Comparison of ENCODE assay signal across 8 mouse cellular contexts in the genomic region with DNA sequence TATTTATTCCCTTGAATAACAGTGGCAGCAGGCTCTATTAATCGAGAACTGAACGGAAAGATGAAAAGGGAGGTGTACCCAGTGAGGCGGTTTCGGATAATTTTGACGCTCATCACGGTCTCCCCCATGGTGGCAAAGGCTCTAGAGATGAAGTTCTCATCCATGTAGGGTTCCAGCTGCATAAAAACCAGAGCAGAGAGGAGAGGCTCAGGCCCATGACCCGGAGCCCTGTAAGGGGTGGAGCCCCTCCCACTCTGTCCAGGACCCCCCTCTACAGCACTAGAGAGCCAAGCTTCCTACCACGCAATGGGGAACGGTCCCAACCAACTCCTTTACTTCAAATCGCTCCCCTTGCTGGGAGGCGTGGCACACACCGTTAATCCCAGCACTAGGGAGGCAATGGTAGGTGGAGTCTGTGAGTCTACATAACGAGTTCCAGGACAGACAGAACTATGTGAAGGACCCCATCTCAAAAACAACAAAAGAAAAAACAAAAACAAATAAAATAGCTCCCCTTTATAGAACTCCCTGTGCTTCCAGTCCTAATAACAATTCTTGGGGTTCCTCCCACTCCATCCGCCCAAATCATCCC. TPM values are rescaled to one million over a fixed set of nuclear protein-coding genes. Genes with fewer than 3 reads are reported as not detected.
DNase-seq lines count a peak whose midpoint lies in the region; ATAC-seq and TF ChIP-seq lines count a peak whose summit lies in the region.

No protein-coding gene starts in this region.

- H3K9me3 ChIP-seq in lung, embryonic 14.5 days (ENCODE audit: low read depth, low read length): no peaks in the 10 kb centered on the region
- no peaks in the 10 kb centered on the region for H3K9me3 ChIP-seq in embryonic facial prominence, embryonic 12.5 days
- H3K9me3 ChIP-seq in intestine, embryonic 16.5 days (ENCODE audit: control insufficient read depth, low read length): no peaks in the 10 kb centered on the region
- H3K9me3 ChIP-seq in neural tube, embryonic 14.5 days (ENCODE audit: control insufficient read depth, low read length): no peaks in the 10 kb centered on the region

- peaks cover 6% of the 10 kb centered on the region; the same call in 1 of the 2 replicates for H3K4me1 ChIP-seq in lung, embryonic 14.5 days (ENCODE audit: insufficient read depth)
- peaks cover 10% of the 10 kb centered on the region for H3K4me1 ChIP-seq in embryonic facial prominence, embryonic 12.5 days
- peaks cover 7% of the 10 kb centered on the region for H3K4me1 ChIP-seq in intestine, embryonic 16.5 days (ENCODE audit: control insufficient read depth, insufficient read depth, low read length)
- H3K4me1 ChIP-seq in neural tube, embryonic 14.5 days (ENCODE audit: control insufficient read depth, insufficient read depth, low read length): peaks cover 10% of the 10 kb centered on the region

- WGBS in lung, embryonic 14.5 days: 47% methylated on average over 14 of the region's 14 CpGs
- 50% methylated on average over 14 of the region's 14 CpGs for WGBS in embryonic facial prominence, embryonic 12.5 days
- WGBS in intestine, embryonic 16.5 days: 48% methylated on average over 14 of the region's 14 CpGs
- WGBS in neural tube, embryonic 14.5 days: 52% methylated on average over 14 of the region's 14 CpGs

- H3K27me3 ChIP-seq in lung, embryonic 14.5 days (ENCODE audit: insufficient read depth, low read length): no peaks in the 10 kb centered on the region
- H3K27me3 ChIP-seq in embryonic facial prominence, embryonic 12.5 days: no peaks in the 10 kb centered on the region
- no peaks in the 10 kb centered on the region for H3K27me3 ChIP-seq in intestine, embryonic 16.5 days (replicated peaks; ENCODE audit: control insufficient read depth, insufficient read depth, low read length)
- no peaks in the 10 kb centered on the region for H3K27me3 ChIP-seq in neural tube, embryonic 14.5 days (ENCODE audit: control insufficient read depth, insufficient read depth, low read length)

- peak; percentile 16; the same call in 1 of the 2 replicates for ATAC-seq in lung, embryonic 14.5 days (ENCODE audit: insufficient read depth)
- ATAC-seq in embryonic facial prominence, embryonic 12.5 days (ENCODE audit: insufficient number of reproducible peaks, insufficient read depth, low FRiP score, low TSS enrichment): 0 out of 2 replicates have a peak, but pooled peaks have one; percentile 7
- ATAC-seq in intestine, embryonic 16.5 days: no peak
- no peak for ATAC-seq in neural tube, embryonic 14.5 days (ENCODE audit: low read depth)

- intact Hi-C loops in gastrocnemius, postnatal 36 days (cut with DNase I): no loop called here

- H3K4me3 ChIP-seq in lung, embryonic 14.5 days (ENCODE audit: low read depth, low read length): peak overlapping the region; percentile 64
- peak overlapping the region; percentile 78 for H3K4me3 ChIP-seq in embryonic facial prominence, embryonic 12.5 days
- H3K4me3 ChIP-seq in intestine, embryonic 16.5 days (ENCODE audit: low read length): peak overlapping the region; percentile 78
- peak overlapping the region; percentile 81 for H3K4me3 ChIP-seq in neural tube, embryonic 14.5 days (ENCODE audit: low read depth, low read length)

- no peak for TF ChIP-seq CTCF in lung, embryonic 14.5 days (IDR thresholded peaks at IDR 0.05; ENCODE audit: low read depth)

- peaks cover 45% of the 10 kb centered on the region for H3K36me3 ChIP-seq in lung, embryonic 14.5 days (ENCODE audit: insufficient read depth)
- peaks cover 44% of the 10 kb centered on the region for H3K36me3 ChIP-seq in embryonic facial prominence, embryonic 12.5 days
- peaks cover 6% of the 10 kb centered on the region; the same call in 1 of the 2 replicates for H3K36me3 ChIP-seq in intestine, embryonic 16.5 days (ENCODE audit: control insufficient read depth, insufficient read depth, low read length)
- H3K36me3 ChIP-seq in neural tube, embryonic 14.5 days (ENCODE audit: control insufficient read depth, insufficient read depth, low read length): peaks cover 5% of the 10 kb centered on the region

- no peak for DNase-seq in lung, embryonic 14.5 days
- DNase-seq in lung, postnatal 36 days: no peak
- no peak for DNase-seq in gastrocnemius, postnatal 36 days
- DNase-seq in ovary, adult 18-20 months (ENCODE audit: low spot score): no peak
- DNase-seq in B cell, adult 2 months: no peak

- peak overlapping the region; percentile 82 for H3K4me2 ChIP-seq in lung, embryonic 14.5 days
- H3K4me2 ChIP-seq in embryonic facial prominence, embryonic 12.5 days (replicated peaks): peak overlapping the region; percentile 72
- H3K4me2 ChIP-seq in intestine, embryonic 16.5 days (ENCODE audit: low read depth, low read length): peak overlapping the region; percentile 82
- peak overlapping the region; percentile 59 for H3K4me2 ChIP-seq in neural tube, embryonic 14.5 days (ENCODE audit: low read depth, low read length)

- peak overlapping the region; percentile 82 for H3K27ac ChIP-seq in lung, embryonic 14.5 days (ENCODE audit: low read depth)
- peak overlapping the region; percentile 87 for H3K27ac ChIP-seq in embryonic facial prominence, embryonic 12.5 days
- peak overlapping the region; percentile 94; the same call in 1 of the 2 replicates for H3K27ac ChIP-seq in intestine, embryonic 16.5 days (ENCODE audit: low read length)
- H3K27ac ChIP-seq in neural tube, embryonic 14.5 days (ENCODE audit: low read depth, low read length): no peak overlapping the region

- H3K9ac ChIP-seq in lung, embryonic 14.5 days: peak overlapping the region; percentile 75
- H3K9ac ChIP-seq in embryonic facial prominence, embryonic 12.5 days: peak overlapping the region; percentile 87
- peak overlapping the region; percentile 96 for H3K9ac ChIP-seq in intestine, embryonic 16.5 days (ENCODE audit: low read depth, low read length)
- peak overlapping the region; percentile 93 for H3K9ac ChIP-seq in neural tube, embryonic 14.5 days (replicated peaks; ENCODE audit: low read depth, low read length)

RNA-seq across cellular contexts. Expression of a gene that starts 0.9 kb away (rescaled TPM):
- 69.9 and 71.8 TPM in 2 replicates for polyA plus RNA-seq in lung, embryonic 14.5 days (2014; fragmentation: Nextera tagmentation; extraction: Ambion mirVana)
- 80.1 and 80.5 TPM in 2 replicates for polyA plus RNA-seq in embryonic facial prominence, embryonic 12.5 days (2016; fragmentation: Nextera tagmentation; extraction: Ambion mirVana)
- polyA plus RNA-seq in intestine, embryonic 16.5 days (2015; fragmentation: Nextera tagmentation; extraction: Ambion mirVana): 79.6 and 81.1 TPM in 2 replicates
- polyA plus RNA-seq in neural tube, embryonic 14.5 days (2014; fragmentation: Nextera tagmentation; extraction: Ambion mirVana): 66.0 and 71.9 TPM in 2 replicates
- 10 to 100 TPM in 1 of 2 experiments, 1 to 10 TPM in 1; 7.2 to 11.0 TPM for total RNA-seq in gastrocnemius, postnatal 36 days (2021)

RNA-seq across cellular contexts. Expression of a gene that starts 24.9 kb away (rescaled TPM):
- 67.5 and 77.0 TPM in 2 replicates for polyA plus RNA-seq in lung, embryonic 14.5 days (2014; fragmentation: Nextera tagmentation; extraction: Ambion mirVana)
- polyA plus RNA-seq in embryonic facial prominence, embryonic 12.5 days (2016; fragmentation: Nextera tagmentation; extraction: Ambion mirVana): 86.3 and 88.2 TPM in 2 replicates
- 82.2 and 90.6 TPM in 2 replicates for polyA plus RNA-seq in intestine, embryonic 16.5 days (2015; fragmentation: Nextera tagmentation; extraction: Ambion mirVana)
- 14.0 and 22.1 TPM in 2 replicates for polyA plus RNA-seq in neural tube, embryonic 14.5 days (2014; fragmentation: Nextera tagmentation; extraction: Ambion mirVana)
- total RNA-seq in gastrocnemius, postnatal 36 days (2021): 1 to 10 TPM; 6.0 to 6.3 TPM

RNA-seq across cellular contexts. Expression of a gene that starts 25.3 kb away (rescaled TPM):
- polyA plus RNA-seq in lung, embryonic 14.5 days (2014; fragmentation: Nextera tagmentation; extraction: Ambion mirVana): 1.2 and 1.9 TPM in 2 replicates
- 1.4 and 1.8 TPM in 2 replicates for polyA plus RNA-seq in embryonic facial prominence, embryonic 12.5 days (2016; fragmentation: Nextera tagmentation; extraction: Ambion mirVana)
- 5.3 and 7.8 TPM in 2 replicates for polyA plus RNA-seq in intestine, embryonic 16.5 days (2015; fragmentation: Nextera tagmentation; extraction: Ambion mirVana)
- polyA plus RNA-seq in neural tube, embryonic 14.5 days (2014; fragmentation: Nextera tagmentation; extraction: Ambion mirVana): 1.4 and 3.0 TPM in 2 replicates
- total RNA-seq in gastrocnemius, postnatal 36 days (2021): not detected

RNA-seq across cellular contexts. Expression of a gene that starts 54.3 kb away (rescaled TPM):
- 48.7 and 49.1 TPM in 2 replicates for polyA plus RNA-seq in lung, embryonic 14.5 days (2014; fragmentation: Nextera tagmentation; extraction: Ambion mirVana)
- polyA plus RNA-seq in embryonic facial prominence, embryonic 12.5 days (2016; fragmentation: Nextera tagmentation; extraction: Ambion mirVana): 51.7 and 54.3 TPM in 2 replicates
- polyA plus RNA-seq in intestine, embryonic 16.5 days (2015; fragmentation: Nextera tagmentation; extraction: Ambion mirVana): 39.8 and 41.1 TPM in 2 replicates
- 39.8 and 40.2 TPM in 2 replicates for polyA plus RNA-seq in neural tube, embryonic 14.5 days (2014; fragmentation: Nextera tagmentation; extraction: Ambion mirVana)
- total RNA-seq in gastrocnemius, postnatal 36 days (2021): 10 to 100 TPM; 32.5 to 33.4 TPM

Comparison
In these comparisons a context has a peak if more than half of its experiments do, and no peak if none do; other contexts are left out.
1. ATAC-seq: peak in lung, embryonic 14.5 days (single experiment) and embryonic facial prominence, embryonic 12.5 days (single experiment); none in intestine, embryonic 16.5 days (single experiment) and neural tube, embryonic 14.5 days (single experiment).
2. Peak in every context shown above with its lines, with median percentiles within 50 percentile points of each other: H3K4me2 ChIP-seq, H3K4me3 ChIP-seq and H3K9ac ChIP-seq.